Mouse (Mus musculus) erythroblast, adult 5-6 weeks (primary cell): ENCODE measurements at regions not wholly inside any gene's neighbourhood (a gene's known extent, or its start where the extent isn't known, plus 50 kb on each side); places are given as distances from the start of the nearest gene placed in this dataset.

Source experiments
- ATAC-seq: replicated peaks from 2 replicates; pipeline ENCODE4 v1.8.0; 2016; ENCODE audit warnings: moderate number of reproducible peaks, mild to moderate bottlenecking, moderate TSS enrichment, inconsistent platforms; ENCODE audit not compliant: poor library complexity, low FRiP score, severe bottlenecking

DNA sequence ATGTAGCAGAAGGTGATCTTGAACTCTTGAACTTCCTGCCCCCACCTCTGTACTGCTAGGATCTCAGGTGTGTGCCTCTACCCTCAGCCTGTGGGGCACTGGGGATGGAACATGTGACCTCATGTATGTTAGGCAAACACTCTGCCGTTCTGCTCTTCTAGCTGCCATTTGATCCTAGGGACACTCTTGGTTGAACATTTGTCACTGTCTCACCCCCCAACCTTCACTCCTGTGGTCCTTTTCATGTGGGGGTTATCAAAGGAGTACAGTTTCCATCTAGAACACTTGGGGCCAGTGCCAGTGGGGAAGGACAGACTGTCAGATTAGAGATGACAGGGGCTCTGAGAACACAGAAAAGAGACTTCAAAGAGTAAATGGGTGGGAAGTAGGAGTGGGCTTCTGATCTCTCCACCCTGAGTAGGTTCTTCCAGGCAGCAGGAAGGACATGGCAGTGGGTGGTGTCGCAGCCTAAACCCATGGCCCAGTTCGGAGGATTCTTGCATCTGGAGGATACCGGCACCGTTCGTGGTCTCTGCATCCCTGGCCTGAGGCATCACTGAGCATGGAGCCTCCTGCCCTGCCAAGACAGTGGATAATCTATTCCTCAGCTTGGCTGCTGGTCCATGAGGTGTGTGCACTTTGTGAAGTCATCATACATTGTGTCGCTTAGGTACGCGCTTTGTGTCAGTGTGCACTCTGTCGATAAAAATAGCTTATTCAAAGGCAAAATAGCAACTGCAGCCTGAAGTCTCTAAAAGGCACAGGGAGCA lies 132.7 kb upstream of the Ctnnb1 start:
- no peak for ATAC-seq

DNA sequence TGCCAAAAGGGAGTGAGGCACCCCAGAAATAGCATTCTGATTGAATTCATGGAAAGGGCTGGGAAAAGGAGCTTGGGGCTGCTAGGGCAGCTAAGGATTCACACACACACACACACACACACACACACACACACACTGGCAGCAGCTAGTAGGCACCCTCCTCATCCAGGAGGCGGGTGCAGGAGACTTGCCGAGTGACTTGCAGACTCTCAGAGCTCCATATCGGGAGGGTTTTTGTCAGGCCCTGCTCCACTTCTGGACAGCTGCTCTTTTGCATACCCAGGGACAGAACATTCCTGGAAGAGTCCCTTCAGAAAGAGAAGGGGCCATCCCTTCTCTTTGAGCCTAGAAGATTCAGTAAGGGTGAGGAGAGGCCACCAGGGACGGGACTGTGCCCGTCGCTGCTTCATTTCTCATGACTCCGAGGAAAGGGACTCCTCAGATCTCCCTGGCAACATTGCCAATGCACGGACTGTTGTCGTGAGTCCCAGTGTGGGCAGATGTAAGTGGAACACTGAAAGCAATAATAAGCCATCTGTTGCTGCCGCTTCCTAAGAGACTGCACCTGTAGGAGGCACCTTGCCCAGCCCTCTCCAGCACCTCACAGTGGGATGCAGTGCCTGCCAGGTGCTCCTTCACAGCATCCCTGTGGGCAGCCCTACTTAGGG lies 130.9 kb upstream of the Ctnnb1 start:
- no peak for ATAC-seq

DNA sequence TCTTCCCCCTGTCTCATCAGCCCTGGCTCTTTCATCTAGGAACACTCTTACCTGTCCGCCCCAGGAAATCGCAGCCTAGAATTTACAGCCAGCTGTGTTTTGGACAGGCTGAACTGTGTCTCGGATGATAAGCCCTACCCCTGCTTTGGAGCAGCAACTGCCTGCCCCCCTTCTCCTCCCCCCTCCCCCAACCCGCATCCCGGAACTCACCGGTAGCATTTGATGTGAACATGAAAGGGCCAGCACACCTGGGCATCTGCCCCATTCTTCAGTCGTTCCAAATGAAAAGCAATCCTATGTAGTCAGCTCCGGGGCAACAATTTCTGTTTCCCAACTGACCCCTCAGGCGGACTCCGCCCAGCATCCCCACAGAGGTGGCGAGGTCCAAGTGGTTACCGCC lies 130.1 kb upstream of the Ctnnb1 start:
- no peak for ATAC-seq

DNA sequence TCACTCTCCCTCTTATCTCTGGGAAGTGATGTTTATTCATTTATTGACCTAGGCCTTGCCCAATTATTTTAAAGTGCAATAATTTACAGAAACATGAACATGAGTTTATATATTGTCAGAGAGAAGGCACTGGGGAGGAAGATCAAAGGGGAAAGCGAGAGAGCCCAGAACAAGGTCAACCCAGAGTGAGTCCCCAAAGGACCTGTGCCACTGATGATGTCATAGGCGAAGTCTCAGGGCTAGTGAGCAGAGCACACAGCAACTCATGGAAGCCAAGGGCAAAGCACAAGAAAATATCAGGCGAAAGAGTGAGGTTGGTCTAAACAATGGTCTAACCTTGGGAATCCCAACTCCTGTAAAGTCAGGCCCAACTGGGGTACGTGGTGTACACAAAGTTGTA lies 126.4 kb upstream of the Ctnnb1 start:
- ATAC-seq = no peak

DNA sequence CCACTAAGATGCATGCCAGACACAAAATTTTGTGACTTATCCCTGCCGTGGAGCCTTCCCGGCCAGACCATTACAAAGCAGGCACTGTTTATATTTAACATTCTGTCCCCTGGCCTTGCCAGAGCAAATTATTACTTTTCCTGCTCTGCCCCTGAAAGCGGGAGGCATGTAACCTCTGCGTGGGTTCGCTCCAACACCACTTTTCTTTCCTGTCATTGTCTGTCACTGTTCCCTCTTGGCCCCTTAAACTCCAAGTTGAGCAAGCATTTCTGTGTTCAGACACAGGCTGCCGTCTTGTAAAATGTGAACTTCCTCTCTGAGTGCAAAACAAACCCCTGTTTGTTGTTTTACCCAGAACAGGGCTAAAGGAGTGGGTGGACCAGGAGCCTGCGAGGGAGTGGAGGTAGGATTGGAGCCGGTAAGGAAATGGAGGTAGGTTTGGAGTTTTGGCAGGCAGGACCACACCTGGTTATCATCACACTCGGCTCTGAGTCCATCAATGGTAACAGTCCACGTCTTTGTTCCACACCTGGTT lies 124.2 kb upstream of the Ctnnb1 start:
- ATAC-seq = no peak

DNA sequence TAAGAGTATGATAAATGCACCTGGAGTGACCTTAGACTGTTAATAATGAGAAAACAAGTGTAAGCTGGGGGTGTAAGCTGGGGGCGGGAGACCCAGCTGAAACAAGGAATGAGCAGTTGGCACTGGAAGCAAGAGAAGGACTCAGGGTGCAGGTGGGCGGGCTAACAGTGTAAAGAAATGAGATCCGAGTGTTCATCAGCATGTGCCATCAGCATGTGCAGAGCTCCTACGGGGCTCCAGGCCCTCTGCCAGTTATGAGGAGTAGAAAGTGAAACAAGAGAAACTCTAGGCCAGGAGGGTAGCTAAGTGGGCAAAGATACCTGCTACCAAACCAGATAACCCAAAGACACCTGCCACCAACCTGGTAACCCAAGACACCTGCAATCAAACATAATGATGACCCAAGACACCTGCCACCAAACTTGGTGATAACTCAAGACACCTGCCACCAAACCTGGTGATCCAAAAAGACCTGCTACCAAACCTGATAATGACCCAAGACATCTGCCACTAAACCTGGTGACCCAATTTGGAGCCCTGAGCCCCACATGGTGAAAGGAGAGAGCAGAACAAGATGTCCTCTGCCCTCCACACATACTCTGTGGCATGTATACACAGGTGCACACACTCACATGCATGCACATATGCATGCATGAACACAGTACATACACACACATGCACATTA lies 120.1 kb upstream of the Ctnnb1 start:
- ATAC-seq = no peak

DNA sequence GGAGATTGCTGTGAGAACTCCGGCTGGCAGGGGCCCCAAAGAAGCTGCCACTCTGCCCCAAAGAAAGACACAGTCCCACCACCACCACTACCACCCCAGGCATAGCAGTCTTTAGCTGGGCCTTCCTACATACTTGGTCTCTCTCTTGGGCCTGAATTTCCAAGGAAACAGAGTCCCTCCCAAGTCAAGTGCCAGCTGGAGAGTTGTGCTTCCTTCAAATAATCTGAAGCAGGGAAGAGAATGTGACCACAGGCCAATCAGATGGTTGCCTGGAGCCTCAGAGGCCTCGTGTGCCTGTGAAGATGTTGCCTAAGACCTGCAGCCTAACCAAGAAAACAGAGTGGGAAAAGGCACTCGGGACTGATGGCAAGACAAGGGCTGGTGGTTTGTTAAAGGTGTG lies 117.5 kb upstream of the Ctnnb1 start:
- no peak for ATAC-seq

DNA sequence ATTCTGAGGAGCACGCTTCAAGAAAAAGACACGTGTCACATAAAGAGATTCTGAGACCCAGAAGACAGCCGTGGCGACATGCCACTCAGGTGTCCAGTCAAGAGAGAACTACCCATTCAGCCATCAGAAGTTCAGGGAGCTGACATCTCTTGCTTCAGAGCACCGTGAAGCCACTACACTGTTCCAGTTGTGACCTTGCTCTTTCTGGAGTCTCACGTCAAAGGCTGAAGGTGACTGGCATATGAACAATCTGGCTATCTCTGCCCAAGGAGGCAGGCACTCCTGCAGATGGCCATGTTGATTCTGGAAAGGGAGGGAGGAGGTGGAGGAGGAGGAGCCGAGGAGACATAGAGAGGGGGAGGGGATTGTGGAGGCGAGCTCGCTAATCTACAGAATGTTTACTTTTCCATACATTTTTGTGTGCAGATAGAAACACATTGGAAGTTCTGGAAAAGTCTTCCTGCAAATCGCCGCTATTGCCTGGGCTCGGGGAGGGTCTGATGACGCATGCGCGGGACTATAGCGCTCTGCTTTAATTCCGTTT lies 116.3 kb upstream of the Ctnnb1 start:
- ATAC-seq = no peak

DNA sequence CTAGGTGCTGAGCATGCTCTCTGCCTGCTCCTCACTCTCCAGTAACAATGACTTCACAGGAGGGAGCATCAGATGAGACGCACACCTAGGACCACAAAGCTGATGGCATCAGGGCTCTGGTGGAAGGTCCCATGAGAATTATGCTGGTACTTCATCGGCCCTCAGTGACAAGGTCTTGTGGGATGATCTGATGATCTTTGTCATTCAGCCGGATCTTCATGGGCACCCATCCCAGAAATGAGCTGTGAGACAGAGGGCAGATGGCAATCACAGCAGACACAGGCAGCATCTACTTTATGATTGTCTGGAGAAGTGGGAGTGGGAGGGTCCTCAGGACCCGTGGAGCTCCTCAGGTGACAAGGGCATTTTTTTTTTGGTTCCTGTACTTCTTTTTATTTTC lies 114.7 kb upstream of the Ctnnb1 start:
- ATAC-seq = no peak

DNA sequence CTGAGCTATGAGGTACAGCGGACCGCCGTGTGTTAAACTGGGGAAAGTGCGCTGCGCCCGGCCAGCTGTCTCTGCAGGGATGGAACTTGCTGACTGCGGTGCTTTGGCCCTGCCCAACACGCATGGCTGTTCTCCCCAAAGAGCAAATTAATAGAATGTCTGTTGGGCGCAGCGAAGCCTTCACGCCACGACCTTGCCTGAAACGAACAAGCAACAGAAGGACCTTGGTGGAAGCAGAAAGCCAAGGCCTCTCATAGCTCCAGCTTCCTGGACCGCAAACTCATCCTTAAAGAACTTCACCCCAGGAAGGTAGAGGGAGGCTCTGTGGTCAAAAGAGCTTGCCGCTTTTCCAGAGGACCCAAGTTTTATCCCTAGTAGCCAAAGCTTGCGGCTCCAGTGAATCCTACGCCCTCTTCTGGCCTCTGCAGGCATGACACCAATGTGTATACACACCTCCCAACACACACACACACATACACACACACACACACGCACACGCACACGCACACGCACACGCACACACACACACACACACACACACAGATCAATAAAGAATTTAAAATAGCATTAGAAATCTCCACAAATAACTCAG lies 110.2 kb upstream of the Ctnnb1 start:
- no peak for ATAC-seq

DNA sequence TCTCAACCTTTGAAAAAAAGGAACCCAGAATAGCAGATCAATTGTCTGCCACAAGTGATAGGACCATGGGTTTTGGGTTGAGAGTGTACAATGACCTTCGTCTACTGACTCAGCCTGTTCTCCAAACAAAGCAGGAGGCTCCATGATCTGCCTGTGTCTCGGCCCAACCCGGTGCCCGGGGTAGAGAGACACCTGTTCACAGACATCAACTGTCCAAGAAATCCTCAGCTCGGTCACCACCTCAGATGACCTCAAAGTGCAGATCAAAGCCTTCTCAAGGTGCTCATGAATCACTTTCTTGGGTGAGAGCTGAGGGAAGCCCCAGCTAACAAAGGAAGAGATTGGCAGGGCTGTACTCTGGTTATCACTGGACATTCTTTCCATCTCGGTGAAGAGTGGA lies 108.1 kb upstream of the Ctnnb1 start:
- ATAC-seq = no peak

DNA sequence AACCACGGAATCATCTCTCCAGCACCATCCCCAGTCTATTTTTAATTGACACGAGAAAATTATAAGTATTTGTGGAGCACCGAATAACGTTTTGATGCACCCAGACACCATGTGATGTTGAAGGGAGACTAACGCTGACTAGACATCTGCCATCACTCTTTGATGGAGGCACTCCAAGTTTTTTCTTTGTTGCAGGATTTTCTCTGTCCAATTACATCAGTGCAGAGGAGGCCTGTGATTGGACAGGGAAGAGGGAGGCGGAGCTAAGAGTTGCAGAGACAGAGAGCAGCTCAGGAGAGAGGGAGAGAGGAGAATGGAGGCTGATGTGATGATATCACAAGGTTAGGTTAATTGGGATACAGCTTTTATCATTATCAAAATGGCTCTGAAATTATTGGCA lies 105.6 kb upstream of the Ctnnb1 start:
- ATAC-seq = no peak

DNA sequence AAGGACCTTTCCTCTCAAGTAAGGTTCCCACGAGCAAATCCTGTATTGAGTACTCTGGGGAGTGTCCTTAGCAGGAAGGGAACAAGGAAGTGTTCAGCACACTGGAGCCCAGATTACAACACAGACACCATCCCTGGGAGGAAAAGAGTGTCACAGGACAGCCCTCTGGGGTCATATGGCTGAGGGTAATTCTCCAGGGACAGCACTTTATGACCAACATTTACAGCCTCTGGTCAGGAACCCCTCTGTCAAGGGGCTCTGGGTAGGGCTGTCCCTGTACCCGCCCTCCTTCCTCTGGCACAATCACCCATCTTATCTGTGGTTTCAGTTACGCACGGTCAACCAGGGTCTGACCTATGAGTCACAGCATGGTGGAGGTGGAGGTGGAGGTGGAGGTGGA lies 102.8 kb upstream of the Ctnnb1 start:
- ATAC-seq = no peak

DNA sequence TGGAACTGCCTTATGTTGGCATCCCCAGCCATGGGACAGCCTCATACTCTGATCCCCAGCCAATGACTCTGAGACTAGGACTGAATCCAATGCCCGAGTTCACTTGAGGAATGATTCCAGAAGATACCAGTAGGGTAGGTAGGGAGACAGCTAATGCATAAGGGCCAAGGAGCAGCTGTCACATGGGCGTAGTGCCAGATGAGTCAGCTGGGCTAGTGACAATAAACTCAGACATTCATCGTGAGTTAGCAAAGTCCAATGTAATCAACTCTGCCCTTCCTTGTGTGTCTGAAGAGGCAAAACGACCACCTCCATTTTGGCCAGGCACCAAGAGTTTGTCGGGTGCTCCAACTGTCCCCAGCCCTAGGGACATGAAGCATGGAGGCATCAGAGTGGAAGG lies 98.5 kb upstream of the Ctnnb1 start:
- no peak for ATAC-seq

DNA sequence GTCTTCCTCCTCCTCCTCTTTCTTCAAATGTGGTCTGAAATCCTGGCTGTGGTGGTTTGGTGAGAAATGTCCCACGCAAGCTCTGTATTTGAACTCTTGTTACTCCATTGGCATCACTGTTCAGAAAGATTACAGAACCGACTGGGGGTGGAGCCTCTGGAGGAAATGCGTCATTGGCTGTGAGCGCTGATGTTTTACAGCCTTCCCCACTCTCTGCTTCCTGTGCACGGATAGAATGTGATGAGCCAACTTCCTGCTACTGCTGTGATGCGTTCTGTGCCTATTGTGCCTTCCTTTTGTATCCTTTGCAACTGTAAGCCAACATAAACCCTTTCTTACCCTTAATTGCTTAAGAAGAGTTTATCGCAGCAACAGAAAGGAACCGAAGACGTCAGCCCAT lies 94.8 kb upstream of the Ctnnb1 start:
- no peak for ATAC-seq

DNA sequence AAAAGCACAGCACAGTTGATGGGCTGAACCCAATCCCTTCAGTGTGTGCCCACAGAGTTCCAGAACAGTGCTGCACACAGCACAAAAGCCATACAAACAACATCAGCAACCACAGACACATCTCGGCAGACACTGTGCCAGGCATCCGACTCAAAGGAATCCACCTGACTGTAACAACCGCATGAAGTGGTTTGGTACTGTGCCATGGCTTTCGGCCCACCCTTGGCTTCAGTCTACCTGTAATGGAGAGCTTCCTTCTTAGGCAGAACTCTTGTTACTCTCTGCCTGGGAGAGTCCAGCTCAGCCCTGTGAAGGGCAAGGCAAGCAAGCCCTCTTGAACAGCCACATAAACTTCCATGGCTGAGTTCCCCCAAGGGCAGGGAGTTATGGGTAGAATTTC lies 93.4 kb upstream of the Ctnnb1 start:
- no peak for ATAC-seq

DNA sequence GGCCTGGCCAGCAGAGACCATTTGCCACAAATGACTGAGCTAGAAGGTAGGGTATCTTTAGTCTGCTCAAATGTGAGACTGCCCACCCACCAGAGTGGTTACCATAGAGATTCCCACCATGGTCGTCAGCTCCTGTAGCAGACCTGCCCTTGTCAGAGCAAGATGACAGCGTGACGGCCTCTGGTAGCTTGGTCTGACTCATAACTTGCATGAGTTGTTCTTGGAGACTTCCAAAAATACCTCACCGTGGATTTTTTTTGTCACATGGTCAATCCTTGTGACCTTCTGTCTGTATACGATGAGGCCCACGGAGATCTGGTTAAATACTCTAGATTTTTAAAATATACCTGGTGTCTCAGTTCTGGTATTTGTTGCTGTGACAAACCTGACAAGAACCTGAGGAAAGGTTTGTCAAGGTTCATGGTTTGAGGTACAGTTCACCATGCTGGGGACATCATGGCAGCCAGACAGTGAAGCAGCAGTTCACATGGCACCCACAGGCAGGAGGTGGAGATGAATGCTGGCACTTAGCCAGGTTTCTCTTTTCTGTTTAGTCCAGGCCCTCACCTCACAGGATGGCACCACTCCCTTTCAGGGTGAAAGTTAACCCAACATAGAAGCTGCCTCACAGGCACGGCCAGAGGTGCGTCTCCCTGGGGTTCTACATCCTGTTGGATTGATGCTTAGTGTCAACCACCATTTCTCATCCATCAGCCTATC lies 91.4 kb upstream of the Ctnnb1 start:
- ATAC-seq = no peak

DNA sequence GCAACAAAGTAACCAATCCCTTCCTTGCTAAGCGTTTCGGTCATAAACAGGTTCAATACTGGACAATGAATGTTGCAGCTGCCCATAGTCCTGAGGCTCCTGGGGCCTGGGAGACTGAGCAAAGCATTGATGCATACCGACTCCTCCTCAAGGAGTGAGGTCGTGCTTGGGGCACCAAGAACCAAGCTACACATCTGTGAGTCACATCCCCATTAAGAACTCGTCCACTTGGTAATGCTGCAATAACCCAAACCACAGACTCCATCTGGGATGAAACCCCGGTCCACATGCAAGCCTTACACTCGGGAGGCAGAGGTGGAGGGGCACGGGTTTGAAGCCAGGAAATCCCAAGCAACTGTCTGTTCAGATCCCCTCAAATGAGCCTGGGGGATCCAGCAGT lies 85.3 kb upstream of the Ctnnb1 start:
- no peak for ATAC-seq

DNA sequence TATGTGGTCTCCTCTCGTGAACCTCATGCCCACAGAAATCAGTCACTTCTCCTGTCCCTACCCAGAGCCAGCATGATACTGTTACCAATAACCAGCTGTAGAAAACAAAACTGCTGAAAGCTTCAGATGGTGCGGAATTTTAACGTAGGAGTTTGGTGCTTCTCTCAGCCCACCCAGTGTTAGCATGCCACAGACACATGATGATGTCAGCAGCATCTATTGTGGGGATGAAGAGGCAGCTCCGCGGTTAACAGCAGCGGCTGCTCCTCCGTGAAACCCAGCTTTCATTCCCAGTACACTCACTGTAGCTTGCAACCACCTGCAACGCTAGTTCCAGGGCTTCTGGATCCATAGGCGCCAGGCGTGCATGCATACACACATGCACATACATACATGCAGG lies 83.5 kb upstream of the Ctnnb1 start:
- ATAC-seq = no peak

DNA sequence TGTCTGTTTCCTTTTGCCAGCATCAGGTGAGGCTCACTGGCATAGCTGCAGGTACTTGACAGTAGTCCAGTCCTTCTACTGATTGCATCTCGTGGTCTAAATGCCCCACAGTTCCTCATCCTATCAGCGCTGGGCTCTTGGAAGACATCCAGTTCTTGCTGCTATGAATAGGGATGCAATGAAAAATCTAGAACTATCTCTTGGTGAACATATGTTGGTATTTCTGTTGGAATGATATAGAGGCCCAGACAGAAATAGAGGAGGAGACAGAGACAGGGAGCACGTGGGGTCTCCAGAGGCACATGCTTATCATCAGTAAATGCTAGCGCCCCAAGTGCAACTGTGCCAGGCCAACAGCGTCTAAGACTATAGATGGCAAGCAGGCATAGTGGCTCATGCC lies 81.4 kb upstream of the Ctnnb1 start:
- ATAC-seq = no peak
